Mouse (Mus musculus): ENCODE results near the gene Ppp4c.

- no peak for TF ChIP-seq POLR2A (IDR thresholded peaks at IDR 0.05; ENCODE audit: control insufficient read depth, extremely low read depth, insufficient read depth, low read length, poor library complexity)
- no peak for TF ChIP-seq CTCF (IDR thresholded peaks at IDR 0.05; ENCODE audit: borderline replicate concordance, control insufficient read depth, extremely low read depth, insufficient read depth, low read length, poor library complexity)
Observed at GRCm38 (mm10) chr7:126741452-126741851, 50.8 kb downstream of the Ppp4c start.

Measured in thymus, adult 2 months (tissue).